Mouse (Mus musculus): ENCODE results near the gene Fcer2a. TPM values are rescaled to one million over a fixed set of nuclear protein-coding genes. Genes with fewer than 3 reads are reported as not detected.

Fcer2a gene
- polyA plus RNA-seq, 1 experiment = 0.12 TPM

DNA sequence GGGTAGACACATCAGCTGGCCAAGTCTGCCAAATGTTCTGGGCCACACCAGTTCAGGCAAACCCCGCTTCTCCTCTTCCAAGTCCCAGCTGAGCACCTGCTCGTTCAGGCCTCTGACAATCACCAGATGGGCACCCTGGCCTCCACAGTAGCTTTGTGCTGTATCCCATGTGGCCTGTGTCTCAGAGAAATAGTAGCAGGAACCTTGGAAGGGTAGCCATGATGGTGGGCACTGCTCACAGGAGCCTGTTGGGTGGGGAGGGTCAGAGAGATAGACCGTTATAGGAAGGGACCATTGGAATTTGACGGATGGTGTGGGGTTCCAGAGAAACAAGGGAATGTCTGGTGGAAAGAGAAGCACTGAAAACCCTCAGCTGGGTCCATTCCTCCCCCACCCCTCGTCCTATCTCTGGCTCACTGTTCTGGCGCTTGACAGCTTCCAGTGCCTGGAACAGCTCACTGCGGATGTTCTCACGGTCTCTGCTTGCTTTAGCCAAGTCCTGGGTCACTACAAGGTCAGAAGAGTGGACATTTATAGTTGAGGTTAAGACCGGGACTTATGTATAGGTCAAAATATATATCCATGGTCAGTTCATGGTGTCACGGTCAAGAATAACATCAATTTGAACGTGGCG lies 23.5 kb upstream of the Fcer2a start:
- Histone ChIP-seq H3K27ac (ENCODE audit: control insufficient read depth, insufficient read depth, low read depth, low read length) (no peak overlapping the region), H3K4me3 (ENCODE audit: control insufficient read depth, low read depth, low read length) (peak overlapping the region; percentile 65), H3K4me1 (ENCODE audit: control insufficient read depth, insufficient read depth, low read length) (peaks cover 13% of the 10 kb centered on the region), H3K36me3 (ENCODE audit: control insufficient read depth, insufficient read depth, low read length) (no peaks in the 10 kb centered on the region), H3K27me3 (ENCODE audit: control insufficient read depth, insufficient read depth, low read length) (no peaks in the 10 kb centered on the region)
- TF ChIP-seq POLR2A (IDR thresholded peaks at IDR 0.05; ENCODE audit: control insufficient read depth, low read depth, low read length) (no peak), CTCF (IDR thresholded peaks at IDR 0.05; ENCODE audit: control insufficient read depth, insufficient read depth, insufficient replicate concordance, low read depth, low read length) (no peak)

DNA sequence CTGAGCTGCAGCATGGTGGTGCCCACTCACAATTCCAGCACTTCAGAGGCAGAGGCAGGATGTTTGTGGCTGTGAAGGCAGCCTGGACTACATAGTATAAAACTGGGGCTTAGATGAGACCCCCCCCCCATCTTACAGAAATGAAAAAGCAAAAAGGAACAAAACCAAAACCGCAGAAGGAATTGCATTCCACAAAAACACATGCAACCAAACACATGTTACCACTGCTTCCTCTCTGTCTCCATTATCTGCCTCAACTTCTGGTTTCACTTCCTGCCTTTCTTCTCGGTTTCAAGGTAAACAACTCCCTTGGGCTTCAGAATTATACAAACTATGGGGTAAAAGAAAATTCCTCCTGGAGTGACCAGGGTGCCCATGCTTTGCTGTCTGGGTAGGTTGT lies 17.7 kb upstream of the Fcer2a start:
- TF ChIP-seq CTCF (IDR thresholded peaks at IDR 0.05; ENCODE audit: control insufficient read depth, insufficient read depth, insufficient replicate concordance, low read depth, low read length) (no peak), POLR2A (IDR thresholded peaks at IDR 0.05; ENCODE audit: control insufficient read depth, low read depth, low read length) (no peak)
- Histone ChIP-seq H3K36me3 (ENCODE audit: control insufficient read depth, insufficient read depth, low read length) (no peaks in the 10 kb centered on the region), H3K27me3 (ENCODE audit: control insufficient read depth, insufficient read depth, low read length) (no peaks in the 10 kb centered on the region), H3K4me3 (ENCODE audit: control insufficient read depth, low read depth, low read length) (no peak overlapping the region), H3K4me1 (ENCODE audit: control insufficient read depth, insufficient read depth, low read length) (no peaks in the 10 kb centered on the region), H3K27ac (ENCODE audit: control insufficient read depth, insufficient read depth, low read depth, low read length) (no peak overlapping the region)

DNA sequence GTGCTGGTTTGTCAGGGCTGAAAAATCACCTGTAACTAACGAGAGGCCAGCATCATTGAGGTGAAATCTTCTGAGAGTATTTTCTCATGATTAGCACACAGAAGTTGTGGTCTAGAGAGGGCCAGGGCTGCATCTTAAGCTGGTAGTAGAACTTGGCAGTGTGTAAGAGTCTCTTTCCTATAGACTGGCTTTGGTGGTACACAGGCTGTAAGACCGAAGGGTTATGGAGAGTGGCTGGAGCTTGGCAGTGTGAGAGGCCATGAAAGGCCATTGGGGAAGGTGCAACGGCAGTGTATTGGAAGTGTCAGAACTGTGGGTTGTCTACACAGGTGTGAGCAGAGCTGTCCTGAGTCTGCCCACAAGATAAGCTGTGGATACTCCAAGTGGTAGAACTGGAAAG lies 16.3 kb upstream of the Fcer2a start:
- no peak for TF ChIP-seq CTCF (IDR thresholded peaks at IDR 0.05; ENCODE audit: control insufficient read depth, insufficient read depth, insufficient replicate concordance, low read depth, low read length)
- no peak for TF ChIP-seq POLR2A (IDR thresholded peaks at IDR 0.05; ENCODE audit: control insufficient read depth, low read depth, low read length)
- H3K4me3 ChIP-seq (ENCODE audit: control insufficient read depth, low read depth, low read length) = no peak overlapping the region
- no peak overlapping the region for H3K27ac ChIP-seq (ENCODE audit: control insufficient read depth, insufficient read depth, low read depth, low read length)
- H3K27me3 ChIP-seq (ENCODE audit: control insufficient read depth, insufficient read depth, low read length) = no peaks in the 10 kb centered on the region
- no peaks in the 10 kb centered on the region for H3K36me3 ChIP-seq (ENCODE audit: control insufficient read depth, insufficient read depth, low read length)
- H3K4me1 ChIP-seq (ENCODE audit: control insufficient read depth, insufficient read depth, low read length) = no peaks in the 10 kb centered on the region

DNA sequence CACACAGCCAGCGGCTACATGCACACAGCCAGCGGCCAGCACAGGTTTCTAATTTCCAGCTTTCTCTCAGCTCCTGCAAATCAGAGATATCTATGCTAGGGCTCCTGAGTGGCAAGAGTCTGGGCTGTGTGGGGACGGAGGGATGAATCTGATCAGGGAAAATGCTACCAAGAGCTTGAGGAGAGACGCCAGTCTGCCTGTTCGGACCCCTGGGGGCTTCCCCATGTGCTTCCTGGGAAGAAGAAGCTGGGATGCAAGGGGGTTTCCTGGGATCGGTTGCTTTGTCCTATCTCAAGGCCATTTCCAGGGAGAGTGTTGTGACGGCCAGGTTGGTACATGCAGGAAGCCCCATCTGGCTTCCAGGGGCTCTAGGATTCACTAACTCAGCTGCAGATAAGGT lies 13.6 kb upstream of the Fcer2a start:
- no peaks in the 10 kb centered on the region for H3K27me3 ChIP-seq (ENCODE audit: control insufficient read depth, insufficient read depth, low read length)
- H3K4me1 ChIP-seq (ENCODE audit: control insufficient read depth, insufficient read depth, low read length) = no peaks in the 10 kb centered on the region
- H3K36me3 ChIP-seq (ENCODE audit: control insufficient read depth, insufficient read depth, low read length) = no peaks in the 10 kb centered on the region
- TF ChIP-seq POLR2A (IDR thresholded peaks at IDR 0.05; ENCODE audit: control insufficient read depth, low read depth, low read length) (no peak), CTCF (IDR thresholded peaks at IDR 0.05; ENCODE audit: control insufficient read depth, insufficient read depth, insufficient replicate concordance, low read depth, low read length) (no peak)
- no peak overlapping the region for H3K27ac ChIP-seq (ENCODE audit: control insufficient read depth, insufficient read depth, low read depth, low read length)
- H3K4me3 ChIP-seq (ENCODE audit: control insufficient read depth, low read depth, low read length) = no peak overlapping the region

DNA sequence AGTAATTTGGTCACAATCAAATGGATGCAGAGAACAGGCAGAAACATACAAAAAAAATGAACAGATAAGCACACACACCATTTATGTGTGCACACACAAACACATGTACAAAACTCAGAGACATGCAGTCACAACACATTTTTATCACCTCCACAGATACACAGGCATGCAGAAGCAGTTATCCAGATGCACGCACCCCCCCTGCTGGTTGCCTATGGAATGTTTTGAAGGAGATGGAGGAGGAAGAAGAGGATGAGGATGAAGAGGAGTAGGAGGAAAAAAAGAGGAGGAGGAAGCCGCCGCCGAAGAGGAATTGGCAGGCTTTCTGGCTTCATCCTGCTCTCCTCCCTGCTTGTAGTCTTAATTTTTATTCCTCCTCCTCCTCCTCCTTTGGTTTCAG lies 11.7 kb upstream of the Fcer2a start:
- no peaks in the 10 kb centered on the region for H3K27me3 ChIP-seq (ENCODE audit: control insufficient read depth, insufficient read depth, low read length)
- no peak overlapping the region for H3K4me3 ChIP-seq (ENCODE audit: control insufficient read depth, low read depth, low read length)

DNA sequence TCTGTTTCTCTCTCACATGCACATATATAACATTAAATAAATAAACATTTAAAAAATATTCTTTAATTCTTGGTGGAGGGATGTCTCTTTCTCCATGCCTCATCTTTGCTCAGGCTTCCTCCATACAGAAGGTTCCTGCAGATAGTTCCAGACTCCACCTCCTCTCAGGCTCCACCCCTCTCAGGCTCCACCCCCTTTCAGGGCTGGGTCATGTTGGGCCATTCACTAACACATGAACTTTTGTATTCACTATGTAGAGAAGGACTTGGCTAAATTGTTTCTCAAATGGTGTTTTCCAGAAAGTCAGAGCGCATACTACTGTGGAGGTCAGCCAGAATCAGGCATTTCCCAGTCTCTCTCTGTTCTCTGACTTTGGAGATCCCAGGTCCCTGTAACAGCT lies 7.5 kb upstream of the Fcer2a start:
- no peak overlapping the region for H3K4me3 ChIP-seq (ENCODE audit: control insufficient read depth, low read depth, low read length)
- H3K27ac ChIP-seq (ENCODE audit: control insufficient read depth, insufficient read depth, low read depth, low read length) = no peak overlapping the region
- no peak for TF ChIP-seq POLR2A (IDR thresholded peaks at IDR 0.05; ENCODE audit: control insufficient read depth, low read depth, low read length)
- no peak for TF ChIP-seq CTCF (IDR thresholded peaks at IDR 0.05; ENCODE audit: control insufficient read depth, insufficient read depth, insufficient replicate concordance, low read depth, low read length)
- no peaks in the 10 kb centered on the region for H3K4me1 ChIP-seq (ENCODE audit: control insufficient read depth, insufficient read depth, low read length)
- H3K36me3 ChIP-seq (ENCODE audit: control insufficient read depth, insufficient read depth, low read length) = no peaks in the 10 kb centered on the region
- H3K27me3 ChIP-seq (ENCODE audit: control insufficient read depth, insufficient read depth, low read length) = no peaks in the 10 kb centered on the region

More for the DNA sequence above, 11.7 kb upstream of the Fcer2a start:
- H3K4me1 ChIP-seq (ENCODE audit: control insufficient read depth, insufficient read depth, low read length) = no peaks in the 10 kb centered on the region
- no peaks in the 10 kb centered on the region for H3K36me3 ChIP-seq (ENCODE audit: control insufficient read depth, insufficient read depth, low read length)
- H3K27ac ChIP-seq (ENCODE audit: control insufficient read depth, insufficient read depth, low read depth, low read length) = no peak overlapping the region
- TF ChIP-seq CTCF (IDR thresholded peaks at IDR 0.05; ENCODE audit: control insufficient read depth, insufficient read depth, insufficient replicate concordance, low read depth, low read length) (no peak), POLR2A (IDR thresholded peaks at IDR 0.05; ENCODE audit: control insufficient read depth, low read depth, low read length) (no peak)

DNA sequence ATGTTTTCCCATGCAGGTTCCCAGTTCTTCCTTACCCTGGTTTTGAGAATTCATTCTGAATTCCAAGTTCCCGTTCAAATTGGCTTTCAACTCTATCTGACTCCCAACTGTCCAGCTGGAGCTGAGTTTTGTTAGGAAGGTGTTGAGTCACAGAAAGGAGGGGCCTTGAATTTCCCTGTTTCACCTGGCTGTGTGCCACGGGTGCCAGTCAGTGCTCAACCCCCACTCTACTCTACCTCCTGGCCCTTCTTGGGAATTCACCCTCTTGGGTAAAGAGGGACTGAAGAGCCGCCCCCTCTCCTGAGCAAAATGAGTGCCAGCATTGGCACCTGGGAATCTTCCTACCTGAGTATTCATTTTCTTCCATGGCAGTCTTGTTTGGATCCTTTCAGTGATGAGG lies 3.2 kb downstream of the Fcer2a start:
- Histone ChIP-seq H3K4me3 (ENCODE audit: control insufficient read depth, low read depth, low read length) (no peak overlapping the region), H3K27ac (ENCODE audit: control insufficient read depth, insufficient read depth, low read depth, low read length) (no peak overlapping the region), H3K27me3 (ENCODE audit: control insufficient read depth, insufficient read depth, low read length) (no peaks in the 10 kb centered on the region), H3K4me1 (ENCODE audit: control insufficient read depth, insufficient read depth, low read length) (no peaks in the 10 kb centered on the region; the same call in 1 of the 2 replicates), H3K36me3 (ENCODE audit: control insufficient read depth, insufficient read depth, low read length) (no peaks in the 10 kb centered on the region)
- TF ChIP-seq POLR2A (IDR thresholded peaks at IDR 0.05; ENCODE audit: control insufficient read depth, low read depth, low read length) (no peak), CTCF (IDR thresholded peaks at IDR 0.05; ENCODE audit: control insufficient read depth, insufficient read depth, insufficient replicate concordance, low read depth, low read length) (no peak)

Data from testis, adult 2 months (tissue).